Mouse (Mus musculus) 3T3-L1 (cell line): ENCODE results near the gene Gpr146.

Source experiments
- DNase-seq: peaks from one replicate; pipeline ENCODE4 v3.0.0-alpha.2; 2015; ENCODE audit warnings: low read depth, low spot score

Gene Gpr146

DNA sequence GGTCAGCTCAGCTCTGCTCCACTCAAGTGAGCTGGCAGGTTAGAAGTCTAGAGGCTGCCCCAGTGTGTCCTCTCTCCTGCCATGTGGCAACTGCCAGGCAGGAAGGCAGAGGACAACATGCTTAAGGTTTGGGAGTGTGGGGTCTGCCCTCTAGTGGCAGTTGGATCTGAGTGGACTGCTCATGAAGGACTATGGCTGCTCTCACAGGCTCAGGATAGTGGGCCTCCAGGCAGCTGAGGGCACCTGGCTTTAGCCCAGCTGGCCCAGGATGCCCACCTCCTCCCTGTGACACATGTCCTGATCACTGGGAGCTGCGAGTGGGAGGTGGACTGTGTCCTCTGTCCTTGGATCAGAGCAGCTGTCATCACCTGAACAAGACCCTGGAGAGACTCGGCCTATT is 18.8 kb upstream of the Gpr146 start:
- DNase-seq: peak; percentile 83

DNA sequence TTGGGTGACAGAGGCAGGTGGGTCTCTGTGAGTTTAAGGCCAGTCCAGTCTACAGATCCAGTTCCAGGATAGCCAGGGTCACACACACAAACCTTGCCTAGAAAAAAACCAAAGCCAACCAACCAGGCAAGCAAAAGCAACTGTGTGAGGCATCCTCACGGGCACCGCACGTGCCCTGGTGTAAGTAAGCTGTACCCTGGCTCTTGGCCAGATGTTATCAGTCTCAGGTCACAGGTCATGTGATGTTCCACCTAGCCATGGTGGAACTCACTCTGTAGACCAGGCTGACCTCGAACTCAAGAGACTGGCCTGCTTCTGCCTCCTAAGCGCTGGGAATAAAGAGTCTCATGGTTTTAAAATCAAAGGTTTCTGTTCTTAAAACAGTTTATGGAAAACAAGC is 18.3 kb upstream of the Gpr146 start:
- no peak for DNase-seq

DNA sequence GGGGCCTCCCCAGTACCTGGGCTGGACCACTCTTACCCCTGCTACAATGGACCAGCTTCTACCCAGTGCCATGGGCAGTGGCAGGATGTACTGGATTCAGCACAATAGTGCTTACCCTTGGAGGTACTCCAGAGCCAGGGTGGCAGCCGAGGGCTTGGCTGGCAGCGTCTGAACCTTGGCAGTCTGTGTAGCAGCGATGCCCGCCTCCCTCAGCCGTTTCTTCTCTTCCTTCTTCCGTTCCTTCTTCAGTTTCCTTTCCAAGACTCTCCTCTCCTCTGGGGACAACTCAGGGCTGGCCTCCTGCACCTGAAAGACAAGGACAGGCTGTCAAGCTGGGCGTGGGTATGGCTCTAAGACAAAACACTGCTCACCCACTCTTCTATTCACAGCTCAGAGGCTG is 13.6 kb upstream of the Gpr146 start:
- no peak for DNase-seq

DNA sequence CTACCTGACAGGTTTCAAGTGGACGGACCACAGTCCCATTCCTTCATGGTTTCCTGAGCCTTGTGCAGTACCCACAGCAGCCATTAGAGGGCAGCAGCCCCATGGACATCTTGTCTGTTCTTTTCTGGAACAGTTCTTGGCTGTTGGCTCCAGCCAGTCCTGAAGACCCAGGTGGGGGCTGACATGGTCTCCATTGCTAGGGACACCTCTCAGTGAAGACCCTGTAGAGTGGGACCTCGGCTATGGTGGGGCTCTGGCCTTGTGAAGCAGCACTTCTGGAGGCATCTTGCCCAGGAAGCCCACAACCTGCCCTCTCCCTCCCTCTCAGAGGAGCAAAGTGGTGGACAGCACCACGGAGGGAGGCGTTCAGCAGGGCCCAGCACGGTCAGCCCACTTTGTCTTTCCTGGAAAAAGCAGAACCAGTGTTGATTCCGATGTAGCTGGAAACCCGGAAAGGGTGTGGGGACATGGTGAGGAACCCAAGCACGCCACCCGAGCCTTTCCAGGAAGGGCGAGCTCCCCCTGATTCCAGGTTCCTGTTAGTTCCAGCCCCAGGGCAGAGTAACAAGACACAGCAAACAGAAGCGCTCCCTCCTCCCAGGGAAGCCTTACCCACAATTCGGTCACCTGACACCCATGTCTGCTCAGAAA is 13.1 kb upstream of the Gpr146 start:
- DNase-seq: peak; percentile 97

DNA sequence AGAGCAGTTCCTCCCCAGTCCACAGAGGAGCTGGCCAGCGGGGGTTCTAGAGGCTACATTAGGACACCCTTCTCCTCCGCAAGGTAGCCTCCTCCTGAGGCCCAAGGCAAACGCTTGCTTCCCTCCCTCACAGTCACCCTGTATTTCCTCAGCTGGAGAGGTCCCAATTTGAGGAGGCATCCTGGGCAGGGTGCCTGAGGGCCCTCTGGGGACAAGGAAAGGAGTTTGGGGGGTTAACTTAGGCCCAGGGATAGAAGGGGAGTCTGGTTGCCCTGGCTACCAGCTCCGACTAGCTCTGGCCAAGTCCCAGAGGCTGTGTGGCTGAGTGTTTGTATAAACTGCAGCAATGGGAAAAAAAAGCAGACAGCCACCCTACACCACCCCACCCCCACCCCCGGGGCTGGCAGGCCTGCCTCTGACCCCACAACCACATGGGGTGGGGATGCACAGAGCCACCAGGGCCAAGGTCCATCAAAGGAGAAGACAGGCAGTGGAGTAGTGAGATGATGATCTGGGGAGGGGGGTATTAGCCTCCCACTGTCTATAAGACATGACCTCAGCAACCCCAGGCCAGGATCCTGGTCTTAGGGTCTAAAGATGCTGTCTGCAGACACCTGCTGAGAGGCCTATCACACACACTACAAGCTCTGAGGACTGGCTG is 12.5 kb upstream of the Gpr146 start:
- no peak for DNase-seq

DNA sequence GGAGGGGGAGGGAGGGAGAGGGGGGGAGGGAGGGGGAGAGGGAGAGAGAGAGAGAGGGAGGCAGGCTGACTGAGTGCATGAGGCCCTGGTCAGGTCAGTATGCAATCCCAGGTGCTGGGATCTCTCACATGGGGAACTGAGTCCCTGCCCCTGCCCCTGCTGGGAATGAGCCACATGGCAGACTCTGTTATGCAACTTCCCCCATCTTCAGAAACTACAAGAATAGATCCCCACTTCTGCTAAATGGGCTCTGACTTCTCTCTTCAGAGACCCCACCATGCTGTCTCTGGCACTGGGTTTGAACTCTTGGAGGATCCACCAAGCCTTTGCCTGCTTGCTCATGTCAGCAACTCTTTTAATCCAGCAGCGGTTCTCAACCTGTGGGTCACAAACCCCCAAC is 11.7 kb upstream of the Gpr146 start:
- no peak for DNase-seq

DNA sequence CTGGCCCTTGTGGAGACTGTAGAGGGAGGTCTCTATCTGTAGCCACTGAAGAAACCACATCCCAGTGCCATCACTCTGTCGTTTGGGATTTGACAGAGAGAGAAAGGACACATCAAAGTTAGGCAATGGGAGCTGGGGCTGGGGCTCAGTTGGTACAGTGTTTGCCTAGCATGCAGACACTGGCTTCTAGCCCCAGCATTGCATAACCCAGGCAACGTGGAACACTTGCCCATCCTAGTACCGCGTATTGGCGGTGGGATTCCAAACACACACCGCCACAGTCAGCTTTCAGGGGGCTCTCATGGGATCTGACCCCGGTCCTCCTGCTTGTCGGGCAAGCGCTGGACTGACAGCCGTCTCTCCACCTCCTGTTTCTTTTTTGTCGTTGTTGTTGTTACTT is 11.0 kb upstream of the Gpr146 start:
- no peak for DNase-seq

DNA sequence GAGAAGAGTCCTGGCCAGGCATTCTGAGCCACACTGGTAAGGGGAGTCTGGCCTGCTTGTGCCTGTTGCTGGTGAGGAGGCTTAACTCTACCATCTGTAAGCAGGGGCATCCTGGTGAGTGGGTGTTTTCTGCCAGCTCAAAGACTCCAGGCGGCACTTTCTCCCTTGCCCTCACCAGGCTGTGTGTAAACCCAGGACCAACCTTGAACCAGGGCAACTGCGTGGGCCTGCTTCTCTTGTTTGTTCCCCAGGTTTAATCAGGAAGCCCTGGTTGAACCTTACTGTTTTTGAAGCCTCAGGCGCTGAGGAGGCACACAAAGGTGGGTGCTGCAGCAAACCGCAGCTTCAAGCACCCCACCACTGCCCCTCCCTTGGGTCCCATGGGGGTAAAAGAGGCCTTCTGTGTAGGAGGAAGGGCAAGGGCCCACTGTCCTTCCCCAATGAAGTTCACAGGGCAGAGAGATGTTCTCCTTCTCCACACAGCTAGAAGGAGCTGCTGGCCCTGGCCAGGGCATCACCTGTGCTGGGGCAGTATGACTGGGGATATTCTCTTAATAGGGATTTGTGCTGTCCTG is 9.5 kb upstream of the Gpr146 start:
- DNase-seq: no peak

DNA sequence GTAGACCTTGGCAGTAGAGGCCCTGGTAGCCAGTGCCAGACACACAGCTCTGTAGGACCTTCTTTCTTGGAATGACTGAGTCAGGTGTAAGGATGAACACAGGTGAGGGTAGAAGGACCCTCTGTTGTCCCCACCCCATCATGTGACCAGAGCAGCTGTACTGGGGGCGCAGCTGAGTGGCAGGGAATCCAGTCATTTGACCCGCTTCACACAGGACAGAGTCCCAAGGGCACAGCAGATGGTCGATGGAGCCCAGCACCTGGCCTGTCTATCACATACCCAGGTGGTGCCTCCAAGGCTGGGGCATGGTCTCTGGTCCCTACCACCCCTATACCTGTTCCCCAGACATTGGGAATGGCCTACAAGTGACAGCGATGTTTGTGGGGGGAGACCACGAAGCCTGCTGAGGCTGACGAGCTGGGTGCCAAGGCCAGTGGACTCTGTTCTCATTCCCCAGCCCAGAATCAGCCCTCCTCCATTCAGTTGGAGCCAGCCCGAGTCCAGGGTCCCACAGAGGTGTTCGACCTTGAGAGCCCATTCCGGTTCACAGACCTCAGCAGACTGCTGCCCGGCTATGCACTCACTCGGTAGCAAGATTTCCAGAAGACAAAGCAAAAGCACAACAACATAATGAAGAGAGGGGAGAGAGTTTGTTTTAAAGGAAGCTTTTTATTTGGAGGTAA is 8.7 kb upstream of the Gpr146 start:
- DNase-seq: no peak

DNA sequence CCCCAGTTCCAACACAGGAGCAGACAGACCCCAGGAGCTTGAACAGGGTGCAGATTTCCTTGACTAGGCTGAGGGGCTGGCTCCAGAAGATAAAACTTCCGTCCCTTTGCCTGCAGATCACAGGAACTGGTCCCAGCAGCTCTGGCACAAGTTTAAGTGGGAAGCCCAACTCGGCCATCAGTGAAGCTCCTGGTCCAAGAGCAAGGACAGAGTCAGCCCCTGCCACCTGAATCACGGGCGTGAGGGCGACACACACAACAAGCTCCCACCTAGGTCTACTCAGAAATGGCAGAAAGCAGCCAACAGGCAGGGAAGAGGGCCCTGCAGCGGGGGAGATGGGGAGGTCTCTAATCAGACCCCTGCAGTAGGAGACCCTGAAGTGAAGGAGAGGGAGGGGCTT is 7.2 kb upstream of the Gpr146 start:
- DNase-seq: no peak

DNA sequence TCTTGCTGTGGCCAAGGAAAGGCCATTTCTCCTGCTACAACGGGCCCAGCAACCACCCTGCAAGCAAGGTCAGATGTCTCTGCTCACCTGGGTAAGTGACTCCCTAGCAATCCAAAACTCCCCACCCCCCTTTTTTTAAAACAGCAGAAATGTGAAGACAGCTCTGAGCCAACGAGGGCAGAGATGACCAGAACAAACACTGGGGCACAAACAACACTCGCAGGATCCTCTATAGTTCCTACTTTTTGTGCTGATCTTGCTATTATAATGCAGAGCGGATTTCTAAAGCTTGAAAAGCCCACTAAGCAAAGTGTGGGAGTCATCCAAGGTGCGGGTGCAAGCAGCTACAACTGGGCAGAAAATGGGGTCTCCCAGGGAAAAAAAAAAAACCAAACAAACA is 6.4 kb upstream of the Gpr146 start:
- DNase-seq: no peak

DNA sequence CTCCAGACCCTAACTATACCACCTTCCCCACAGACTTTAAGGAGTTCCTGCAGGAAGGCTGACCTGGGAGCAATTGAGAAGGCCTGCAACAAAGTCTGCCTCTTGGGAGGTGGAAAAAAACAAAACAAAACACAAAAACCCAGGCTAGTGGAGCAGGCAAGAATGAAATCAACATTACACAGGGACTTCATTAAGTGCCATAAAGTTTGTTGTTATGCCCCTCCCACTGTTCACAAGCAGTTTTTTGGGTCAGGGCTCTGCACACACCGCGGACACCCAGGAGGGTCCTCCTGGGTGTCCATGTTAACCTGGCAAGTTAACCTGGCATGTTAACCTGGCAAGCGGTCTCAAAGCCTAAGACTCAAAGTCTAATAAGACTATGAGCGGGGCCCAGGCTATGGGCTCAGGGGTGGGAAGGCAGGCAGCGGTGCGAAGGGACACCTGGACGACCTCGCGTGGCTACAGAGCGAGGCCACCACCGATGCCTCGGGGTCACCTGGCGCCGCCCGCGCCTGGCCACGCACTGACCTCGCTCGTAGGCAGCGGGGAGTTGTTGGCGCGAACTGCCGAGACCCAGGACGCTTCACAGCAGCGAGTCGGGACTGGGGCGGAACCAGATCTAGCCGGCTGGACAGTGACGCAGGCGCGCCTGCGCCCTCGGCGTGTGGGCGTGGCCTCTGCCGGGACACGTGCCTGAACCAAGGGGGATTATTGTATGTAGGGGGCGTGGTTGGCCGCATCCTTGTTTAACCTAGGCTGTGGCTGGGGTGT is 5.7 kb upstream of the Gpr146 start:
- peak; percentile 98 for DNase-seq

DNA sequence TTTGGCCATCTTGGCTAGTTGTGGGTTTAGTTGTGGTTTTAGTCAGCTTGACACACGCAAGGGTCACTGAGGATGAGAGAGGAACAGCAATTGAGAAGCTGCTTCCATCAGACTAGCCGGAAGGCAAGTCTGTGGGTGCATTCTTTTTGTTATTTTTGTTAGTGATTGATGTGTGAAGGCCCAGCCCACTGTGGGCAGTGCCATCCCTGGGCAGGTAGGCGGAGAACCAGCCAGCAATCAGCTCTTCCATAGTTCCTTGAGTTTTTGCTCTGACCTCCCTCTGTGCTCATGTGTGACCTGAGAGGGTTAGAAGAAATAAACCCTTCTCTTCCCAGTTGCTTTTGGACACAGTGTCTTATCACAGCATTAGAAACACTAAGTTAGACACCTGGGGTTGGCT is 4.4 kb upstream of the Gpr146 start:
- DNase-seq: peak; percentile 38

DNA sequence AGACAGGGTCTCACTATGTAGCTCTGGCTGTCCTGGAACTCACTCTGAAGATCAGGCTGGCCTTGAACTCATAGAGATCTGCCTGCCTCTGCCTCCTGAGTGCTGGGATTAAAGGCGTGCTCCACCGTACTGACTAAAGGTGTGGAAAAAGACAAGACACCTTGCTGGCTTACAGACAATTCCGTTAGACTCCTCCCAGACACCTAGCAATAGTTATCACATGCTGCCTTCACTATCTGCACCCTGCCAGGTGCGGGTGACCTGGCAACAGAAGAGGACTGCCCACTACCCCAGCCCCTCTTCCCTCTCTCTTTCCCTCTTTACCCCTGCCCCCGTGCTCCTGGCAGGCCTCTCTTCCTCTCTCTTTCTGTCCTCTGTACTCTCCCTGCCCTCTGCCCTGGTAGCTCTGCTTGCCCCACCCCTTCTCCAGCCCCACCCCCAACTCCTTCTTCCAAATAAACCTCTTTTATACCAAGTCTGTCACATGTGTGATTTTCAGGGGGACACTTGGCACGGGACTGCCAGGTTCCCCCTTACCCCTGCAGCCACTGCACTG is 3.5 kb upstream of the Gpr146 start:
- DNase-seq: no peak

DNA sequence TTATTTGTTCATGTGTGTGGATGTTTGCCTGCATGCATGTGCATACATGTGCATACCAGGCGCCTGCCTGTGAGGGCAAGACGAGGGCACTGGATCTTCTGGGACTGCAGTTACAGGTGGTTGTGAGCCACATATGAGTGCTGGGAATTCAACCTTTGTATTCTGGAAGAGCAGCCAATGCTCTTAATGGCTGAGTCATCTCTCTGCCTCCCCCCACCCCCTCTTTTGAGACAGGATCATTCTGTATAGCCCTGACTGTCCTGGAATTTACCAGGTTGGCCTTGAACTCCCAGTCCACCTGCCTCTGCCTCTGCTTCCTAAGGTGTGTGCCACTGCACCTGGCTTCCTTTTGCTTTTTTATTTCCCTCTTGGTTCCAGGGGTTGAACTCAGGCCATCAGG is 2.7 kb upstream of the Gpr146 start:
- peak; percentile 51 for DNase-seq

DNA sequence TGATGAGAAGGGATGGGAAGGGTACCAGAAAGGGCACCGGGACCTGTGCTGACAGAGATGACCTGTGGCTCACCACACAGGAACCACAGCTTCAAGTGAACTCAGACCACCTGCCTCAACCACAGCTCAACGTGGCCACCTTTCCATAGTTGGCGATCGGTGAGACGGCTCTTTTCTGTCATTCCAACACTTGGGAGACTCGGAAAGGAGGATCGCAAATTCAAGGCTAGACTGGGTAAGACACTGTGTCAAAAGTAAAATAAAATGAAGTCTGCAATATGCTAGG is 717 bp downstream of the Gpr146 start:
- no peak for DNase-seq

DNA sequence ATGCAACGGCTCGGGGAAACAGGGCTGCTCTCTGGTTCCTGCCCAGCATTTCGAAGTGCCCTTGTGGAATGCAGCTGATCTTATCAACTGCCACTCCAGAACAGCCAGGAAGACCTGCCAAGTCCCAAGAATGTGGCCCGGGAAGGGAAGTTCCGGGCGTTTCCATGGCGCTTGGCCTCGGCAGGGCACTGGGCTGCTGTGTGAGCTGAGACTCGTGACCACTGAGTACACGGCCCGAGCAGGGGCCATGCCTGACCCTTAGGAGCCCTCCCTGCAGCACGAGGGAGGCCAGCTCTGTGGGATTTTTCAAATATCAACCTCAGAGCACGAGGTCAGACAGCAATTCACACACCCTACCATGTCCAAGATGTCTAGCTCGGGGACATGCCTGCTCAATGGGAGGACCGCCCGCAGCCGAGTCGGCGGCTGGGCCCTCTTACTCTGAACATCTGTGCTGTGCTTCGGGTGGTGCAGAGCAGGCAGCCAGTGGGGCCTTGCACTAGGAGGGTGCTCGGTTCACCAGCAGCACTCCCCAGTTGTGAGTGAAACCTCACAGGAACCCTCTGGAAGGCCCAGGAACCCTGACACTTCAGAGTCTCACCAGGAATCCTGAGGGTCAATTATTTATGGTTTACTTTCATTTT is 1.6 kb downstream of the Gpr146 start:
- DNase-seq: peak; percentile 96

DNA sequence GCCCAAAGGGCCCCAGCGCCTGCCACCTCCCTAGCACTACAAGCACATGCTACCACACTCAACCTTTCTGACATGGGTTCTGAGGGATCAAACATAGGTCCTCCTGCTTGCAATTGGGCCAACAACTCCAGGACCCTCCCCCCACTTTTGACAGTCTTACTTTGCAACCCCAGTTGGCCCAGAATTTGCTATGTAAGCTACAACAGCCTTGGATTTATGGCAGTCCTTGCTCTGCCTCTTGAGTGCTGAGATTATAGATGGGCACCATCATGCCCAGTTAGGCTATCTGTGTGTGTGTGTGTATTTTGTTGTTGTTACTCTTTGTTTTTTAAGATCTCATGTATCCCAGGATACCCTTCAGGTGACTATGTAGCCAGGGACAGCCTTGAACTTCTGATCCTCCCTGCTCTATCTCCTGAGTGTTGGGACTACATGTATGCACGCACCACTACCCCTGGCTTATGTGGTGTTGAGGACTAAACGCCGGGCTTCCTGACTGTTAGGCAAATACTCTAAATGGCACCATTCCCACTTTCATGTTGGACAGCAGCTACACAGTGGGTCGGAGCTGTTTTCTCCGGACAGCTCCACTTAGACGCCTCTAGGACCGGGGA is 2.4 kb downstream of the Gpr146 start:
- no peak for DNase-seq

DNA sequence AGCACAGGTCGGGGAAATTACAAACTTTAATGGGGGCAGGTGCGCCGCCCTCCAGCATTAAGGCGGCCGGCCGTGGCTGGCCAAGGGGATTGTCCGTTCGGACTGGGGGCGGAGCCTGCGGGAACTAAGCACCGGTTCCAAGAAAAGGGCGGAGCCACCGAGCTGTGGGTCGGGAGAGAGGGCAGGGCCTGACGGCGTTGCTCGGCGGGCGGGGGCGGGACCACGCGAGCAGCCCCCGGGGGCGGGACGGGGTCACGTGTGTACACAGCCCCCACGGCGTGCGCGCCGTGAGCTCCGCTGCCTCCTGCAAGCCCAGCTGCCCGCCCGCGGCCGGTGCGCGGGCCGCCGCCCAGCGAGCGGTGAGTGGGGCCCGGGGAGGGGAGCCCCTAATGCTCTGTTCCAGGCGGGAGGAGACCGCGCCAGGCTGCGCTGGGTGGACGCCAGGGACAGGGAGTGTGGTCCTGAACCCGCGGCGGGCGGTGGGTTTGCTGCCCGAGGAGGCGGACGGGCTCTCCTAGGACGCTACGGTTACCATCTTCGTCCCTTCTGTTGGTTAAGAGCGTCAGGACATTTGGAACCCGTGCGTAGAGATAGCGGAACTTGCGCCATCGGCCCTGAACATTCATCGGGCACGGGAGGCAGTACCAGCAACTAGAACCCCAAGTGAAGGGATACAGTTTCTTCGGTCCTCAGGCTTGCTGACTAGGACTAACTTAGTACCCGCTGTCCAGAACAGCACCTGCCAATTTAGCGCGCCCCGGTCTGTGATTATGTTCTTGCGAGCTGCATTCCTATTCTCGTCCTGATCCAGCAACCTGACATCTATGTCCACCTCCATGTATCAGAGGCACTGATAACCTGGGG is 3.1 kb downstream of the Gpr146 start:
- DNase-seq: peak; percentile 97
